Mouse (Mus musculus) spleen, adult 18-20 months (tissue): ENCODE results near the gene Actn2.
A peak's percentile ranks its signal among the peaks of the same experiment; 100 is the strongest.

ENCODE experiments used
- DNase-seq, 2 experiments: peaks; one replicate each; pipeline ENCODE4 v3.0.0; 2022; ENCODE audit warnings: mixed read lengths in 2 of 2

Gene Actn2

GRCm38 (mm10) chr13:12340183-12340975 is at the start of gene Actn2:
Actn2 (minus strand) TSS chr13:12340760.
- DNase-seq: peak; percentile 45 to 53

GRCm38 (mm10) chr13:12386286-12386685 is 45.7 kb upstream of the Actn2 start:
- DNase-seq: no peak

GRCm38 (mm10) chr13:12384796-12385195 is 44.2 kb upstream of the Actn2 start:
- DNase-seq: no peak

- no peak for DNase-seq
These were observed 36.2 kb upstream of the Actn2 start for GRCm38 (mm10) chr13:12376778-12377177.

GRCm38 (mm10) chr13:12372755-12373154 is 32.2 kb upstream of the Actn2 start:
- DNase-seq: no peak

- no peak for DNase-seq
These were observed 29.4 kb upstream of the Actn2 start for GRCm38 (mm10) chr13:12369930-12370329.

GRCm38 (mm10) chr13:12369041-12369621 is 28.6 kb upstream of the Actn2 start:
- no peak for DNase-seq

- DNase-seq: no peak
These were observed 20.9 kb upstream of the Actn2 start for GRCm38 (mm10) chr13:12361486-12361885.

GRCm38 (mm10) chr13:12357554-12357953 is 17.0 kb upstream of the Actn2 start:
- DNase-seq: no peak

GRCm38 (mm10) chr13:12356184-12356583 is 15.6 kb upstream of the Actn2 start:
- DNase-seq: no peak

- DNase-seq: no peak
These were observed 8.8 kb upstream of the Actn2 start for GRCm38 (mm10) chr13:12349197-12349824.

GRCm38 (mm10) chr13:12346837-12347236 is 6.3 kb upstream of the Actn2 start:
- DNase-seq: no peak

GRCm38 (mm10) chr13:12341447-12341846 is 887 bp upstream of the Actn2 start:
- no peak for DNase-seq

- no peak for DNase-seq
These were observed 1.1 kb downstream of the Actn2 start for GRCm38 (mm10) chr13:12339446-12339845.

- no peak for DNase-seq
These were observed 2.8 kb downstream of the Actn2 start for GRCm38 (mm10) chr13:12337752-12338151.

GRCm38 (mm10) chr13:12334016-12334415 is 6.5 kb downstream of the Actn2 start:
- DNase-seq: no peak

- DNase-seq: no peak
These were observed 9.0 kb downstream of the Actn2 start for GRCm38 (mm10) chr13:12331528-12331927.

GRCm38 (mm10) chr13:12328392-12328791 is 12.2 kb downstream of the Actn2 start:
- DNase-seq: no peak

GRCm38 (mm10) chr13:12327577-12327976 is 13.0 kb downstream of the Actn2 start:
- no peak for DNase-seq

- no peak for DNase-seq
These were observed 17.4 kb downstream of the Actn2 start for GRCm38 (mm10) chr13:12323076-12323625.

GRCm38 (mm10) chr13:12320148-12320547 is 20.4 kb downstream of the Actn2 start:
- DNase-seq: no peak

GRCm38 (mm10) chr13:12318017-12318416 is 22.5 kb downstream of the Actn2 start:
- DNase-seq: no peak

GRCm38 (mm10) chr13:12317191-12317765 is 23.3 kb downstream of the Actn2 start:
- no peak for DNase-seq
